Mouse (Mus musculus): Measurements from ENCODE around the gene Slc7a11. TPM values are rescaled to one million over a fixed set of nuclear protein-coding genes. Genes with fewer than 3 reads are reported as not detected.
A peak's percentile ranks its signal among the peaks of the same experiment; 100 is the strongest.

Slc7a11 gene
- polyA plus RNA-seq, 1 experiment from 2014 or later = 2.4 TPM

DNA sequence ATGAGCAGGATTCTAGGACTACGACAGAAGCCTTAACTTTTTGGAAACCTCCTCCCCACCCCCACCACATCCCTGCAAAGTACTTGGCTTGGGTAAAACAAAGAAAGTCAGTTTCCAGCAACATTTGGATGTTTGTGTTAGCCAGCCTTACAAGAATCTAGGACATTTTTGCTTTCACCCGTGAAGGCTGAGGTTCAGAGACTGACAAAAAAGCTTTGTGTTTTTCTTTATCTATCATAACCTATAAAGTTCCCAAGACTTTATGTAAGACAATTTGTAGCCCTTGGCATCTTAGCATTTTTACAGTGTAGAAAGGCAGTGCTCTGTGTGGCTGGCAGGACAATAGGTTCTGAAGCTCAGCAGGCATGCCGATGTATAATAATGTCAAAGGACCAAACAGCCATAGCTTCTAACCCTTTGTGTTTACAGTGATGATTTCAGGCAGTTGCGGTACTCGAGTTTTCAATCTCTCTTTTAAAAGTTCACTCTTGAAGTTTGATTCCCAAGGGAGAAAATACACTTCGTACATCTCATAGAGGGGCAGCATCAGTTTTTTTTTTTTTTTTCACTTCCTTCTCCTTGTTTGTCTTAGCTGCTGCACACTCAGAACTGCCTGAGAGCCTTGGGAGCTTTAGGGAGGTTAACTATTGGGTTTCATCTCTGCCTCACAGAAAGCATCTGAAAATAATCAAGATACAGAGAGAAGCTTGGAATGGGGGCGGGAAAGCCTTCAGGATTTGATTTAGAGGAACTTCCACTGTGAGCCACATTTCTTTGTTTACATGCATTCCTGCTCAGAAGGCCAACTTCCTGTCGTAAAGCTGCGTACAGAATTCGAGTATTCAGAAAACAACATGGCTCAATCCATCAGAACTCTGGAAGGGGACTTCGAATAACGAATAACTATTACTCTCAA, 534.7 kb downstream of the Slc7a11 start:
- WGBS = 28% methylated on average over 12 of the region's 12 CpGs
- H3K36me3 ChIP-seq (ENCODE audit: control insufficient read depth, insufficient read depth, low read length) = no peaks in the 10 kb centered on the region
- no peaks in the 10 kb centered on the region for H3K27me3 ChIP-seq (ENCODE audit: control insufficient read depth, insufficient read depth, low read length)
- no peak; the same call in 1 of the 2 replicates for ATAC-seq (ENCODE audit: low FRiP score, low TSS enrichment)
- H3K9me3 ChIP-seq (ENCODE audit: control insufficient read depth, low read length) = no peaks in the 10 kb centered on the region
- H3K4me2 ChIP-seq (replicated peaks; ENCODE audit: low read depth) = no peak overlapping the region
- H3K9ac ChIP-seq (ENCODE audit: low read length) = no peak overlapping the region
- TF ChIP-seq EP300 (optimal IDR thresholded peaks at IDR 0.05) = no peak
- no peak for TF ChIP-seq CTCF (IDR thresholded peaks at IDR 0.05; ENCODE audit: low read depth)
- no peaks in the 10 kb centered on the region for H3K4me1 ChIP-seq (replicated peaks; ENCODE audit: control insufficient read depth, insufficient read depth)
- H3K4me3 ChIP-seq (ENCODE audit: low read depth, low read length) = no peak overlapping the region
- DNase-seq (ENCODE audit: low spot score) = no peak
- peak overlapping the region; percentile 69 for H3K27ac ChIP-seq (replicated peaks)

GRCm38 (mm10) chr3:49893945-49894344, 549.5 kb downstream of the Slc7a11 start:
- ATAC-seq (ENCODE audit: low FRiP score, low TSS enrichment) = no peak
- H3K9ac ChIP-seq (ENCODE audit: low read length) = no peak overlapping the region
- H3K27me3 ChIP-seq (ENCODE audit: control insufficient read depth, insufficient read depth, low read length) = no peaks in the 10 kb centered on the region
- no peaks in the 10 kb centered on the region for H3K36me3 ChIP-seq (ENCODE audit: control insufficient read depth, insufficient read depth, low read length)
- TF ChIP-seq CTCF (IDR thresholded peaks at IDR 0.05; ENCODE audit: low read depth) = no peak
- TF ChIP-seq EP300 (optimal IDR thresholded peaks at IDR 0.05) = no peak
- H3K9me3 ChIP-seq (ENCODE audit: control insufficient read depth, low read length) = no peaks in the 10 kb centered on the region
- H3K4me1 ChIP-seq (replicated peaks; ENCODE audit: control insufficient read depth, insufficient read depth) = no peaks in the 10 kb centered on the region
- no peak overlapping the region for H3K4me2 ChIP-seq (replicated peaks; ENCODE audit: low read depth)
- no peak for DNase-seq (ENCODE audit: low spot score)
- H3K4me3 ChIP-seq (ENCODE audit: low read depth, low read length) = no peak overlapping the region
- H3K27ac ChIP-seq (replicated peaks) = no peak overlapping the region

- H3K27ac ChIP-seq (replicated peaks) = no peak overlapping the region
- H3K4me1 ChIP-seq (replicated peaks; ENCODE audit: control insufficient read depth, insufficient read depth) = no peaks in the 10 kb centered on the region
- H3K9me3 ChIP-seq (ENCODE audit: control insufficient read depth, low read length) = no peaks in the 10 kb centered on the region
- H3K27me3 ChIP-seq (ENCODE audit: control insufficient read depth, insufficient read depth, low read length) = no peaks in the 10 kb centered on the region
- 50% methylated on average over 2 of the region's 2 CpGs for WGBS
- no peak overlapping the region for H3K4me2 ChIP-seq (replicated peaks; ENCODE audit: low read depth)
- no peaks in the 10 kb centered on the region for H3K36me3 ChIP-seq (ENCODE audit: control insufficient read depth, insufficient read depth, low read length)
- TF ChIP-seq EP300 (optimal IDR thresholded peaks at IDR 0.05) = no peak
- TF ChIP-seq CTCF (IDR thresholded peaks at IDR 0.05; ENCODE audit: low read depth) = no peak
- no peak for ATAC-seq (ENCODE audit: low FRiP score, low TSS enrichment)
- no peak for DNase-seq (ENCODE audit: low spot score)
- H3K9ac ChIP-seq (ENCODE audit: low read length) = no peak overlapping the region
- H3K4me3 ChIP-seq (ENCODE audit: low read depth, low read length) = no peak overlapping the region
Observed at GRCm38 (mm10) chr3:49887359-49887758, 556.1 kb downstream of the Slc7a11 start.

- Histone ChIP-seq H3K4me2 (replicated peaks; ENCODE audit: low read depth) (no peak overlapping the region), H3K4me3 (ENCODE audit: low read depth, low read length) (no peak overlapping the region), H3K4me1 (replicated peaks; ENCODE audit: control insufficient read depth, insufficient read depth) (no peaks in the 10 kb centered on the region), H3K27ac (replicated peaks) (no peak overlapping the region), H3K9ac (ENCODE audit: low read length) (no peak overlapping the region), H3K36me3 (ENCODE audit: control insufficient read depth, insufficient read depth, low read length) (no peaks in the 10 kb centered on the region), H3K27me3 (ENCODE audit: control insufficient read depth, insufficient read depth, low read length) (no peaks in the 10 kb centered on the region), H3K9me3 (ENCODE audit: control insufficient read depth, low read length) (no peaks in the 10 kb centered on the region)
- ATAC-seq (ENCODE audit: low FRiP score, low TSS enrichment) (no peak), DNase-seq (ENCODE audit: low spot score) (no peak)
- 61% methylated on average over 8 of the region's 8 CpGs for WGBS
- no peak for TF ChIP-seq CTCF (IDR thresholded peaks at IDR 0.05; ENCODE audit: low read depth)
- TF ChIP-seq EP300 (optimal IDR thresholded peaks at IDR 0.05) = no peak
Observed at GRCm38 (mm10) chr3:49886220-49886945, 557.0 kb downstream of the Slc7a11 start.

- no peak for ATAC-seq (ENCODE audit: low FRiP score, low TSS enrichment)
- no peaks in the 10 kb centered on the region for H3K27me3 ChIP-seq (ENCODE audit: control insufficient read depth, insufficient read depth, low read length)
- TF ChIP-seq EP300 (optimal IDR thresholded peaks at IDR 0.05) (no peak), CTCF (IDR thresholded peaks at IDR 0.05; ENCODE audit: low read depth) (no peak)
Observed at GRCm38 (mm10) chr3:49880496-49880895, 562.9 kb downstream of the Slc7a11 start.

GRCm38 (mm10) chr3:49870786-49871185, 572.6 kb downstream of the Slc7a11 start:
- Histone ChIP-seq H3K4me2 (replicated peaks; ENCODE audit: low read depth) (no peak overlapping the region), H3K9ac (ENCODE audit: low read length) (no peak overlapping the region), H3K27ac (replicated peaks) (no peak overlapping the region), H3K4me1 (replicated peaks; ENCODE audit: control insufficient read depth, insufficient read depth) (no peaks in the 10 kb centered on the region), H3K4me3 (ENCODE audit: low read depth, low read length) (no peak overlapping the region), H3K36me3 (ENCODE audit: control insufficient read depth, insufficient read depth, low read length) (no peaks in the 10 kb centered on the region), H3K9me3 (ENCODE audit: control insufficient read depth, low read length) (no peaks in the 10 kb centered on the region), H3K27me3 (ENCODE audit: control insufficient read depth, insufficient read depth, low read length) (no peaks in the 10 kb centered on the region)
- WGBS = 82% methylated on average over 3 of the region's 3 CpGs
- ATAC-seq (ENCODE audit: low FRiP score, low TSS enrichment) (no peak), DNase-seq (ENCODE audit: low spot score) (no peak)
- TF ChIP-seq EP300 (optimal IDR thresholded peaks at IDR 0.05) (no peak), CTCF (IDR thresholded peaks at IDR 0.05; ENCODE audit: low read depth) (no peak)

More at GRCm38 (mm10) chr3:49880496-49880895, 562.9 kb downstream of the Slc7a11 start:
- H3K9me3 ChIP-seq (ENCODE audit: control insufficient read depth, low read length) = no peaks in the 10 kb centered on the region
- no peaks in the 10 kb centered on the region for H3K4me1 ChIP-seq (replicated peaks; ENCODE audit: control insufficient read depth, insufficient read depth)
- no peak overlapping the region for H3K4me2 ChIP-seq (replicated peaks; ENCODE audit: low read depth)
- H3K27ac ChIP-seq (replicated peaks) = no peak overlapping the region
- H3K9ac ChIP-seq (ENCODE audit: low read length) = no peak overlapping the region
- H3K36me3 ChIP-seq (ENCODE audit: control insufficient read depth, insufficient read depth, low read length) = no peaks in the 10 kb centered on the region
- no peak for DNase-seq (ENCODE audit: low spot score)
- no peak overlapping the region for H3K4me3 ChIP-seq (ENCODE audit: low read depth, low read length)
